Mouse (Mus musculus) MEL (cell line): ENCODE data around the gene Cdk2ap2.

Source experiments
- CHD1 ChIP-seq: IDR thresholded peaks from 2 replicates; pipeline ENCODE4 v1.6.1; 2012; ENCODE audit warnings: low read depth, mild to moderate bottlenecking, inconsistent platforms, low read length, improper control_type of control experiment
- CTCF ChIP-seq, 3 experiments: IDR thresholded peaks in 2 of 3; conservative IDR thresholded peaks in 1 of 3; 2 replicates each; pipeline ENCODE4 v1.5.1; 2011 to 2012; ENCODE audit warnings: low read length in 3 of 3, low read depth in 2 of 3, mild to moderate bottlenecking in 2 of 3, improper control_type of control experiment in 1 of 3, inconsistent platforms in 1 of 3, mixed read lengths in 1 of 3, moderate library complexity in 1 of 3; ENCODE audit not compliant: control insufficient read depth in 1 of 3, insufficient read depth in 1 of 3, poor library complexity in 1 of 3, severe bottlenecking in 1 of 3
- JUND ChIP-seq: IDR thresholded peaks from 2 replicates; pipeline ENCODE4 v1.6.1; 2011; ENCODE audit warnings: low read depth, mild to moderate bottlenecking, improper control_type of control experiment, low read length
- MAX ChIP-seq: IDR thresholded peaks from 2 replicates; pipeline ENCODE4 v1.6.1; 2011; ENCODE audit warnings: low read length, improper control_type of control experiment
- NELFE ChIP-seq: IDR thresholded peaks from 2 replicates; pipeline ENCODE4 v1.6.1; 2011; ENCODE audit warnings: low read depth, low read length, improper control_type of control experiment
- POLR2AphosphoS2 ChIP-seq: IDR thresholded peaks from 2 replicates; pipeline ENCODE4 v1.6.1; 2011; ENCODE audit warnings: low read length, improper control_type of control experiment
- POLR2AphosphoS5 ChIP-seq: IDR thresholded peaks from 2 replicates; pipeline ENCODE4 v1.6.1; 2012; ENCODE audit warnings: low read depth, borderline replicate concordance, mild to moderate bottlenecking, inconsistent platforms, low read length, moderate library complexity, mixed read lengths
- UBTF ChIP-seq: IDR thresholded peaks from 2 replicates; pipeline ENCODE4 v1.6.1; 2012; ENCODE audit warnings: low read depth, mild to moderate bottlenecking, inconsistent platforms, low read length, improper control_type of control experiment, moderate library complexity, borderline replicate concordance; ENCODE audit not compliant: insufficient read depth
- ZC3H11A ChIP-seq: IDR thresholded peaks from 2 replicates; pipeline ENCODE4 v1.6.1; 2012; ENCODE audit warnings: low read depth, mild to moderate bottlenecking, inconsistent platforms, low read length, improper control_type of control experiment
- ZMIZ1 ChIP-seq: IDR thresholded peaks from 2 replicates; pipeline ENCODE4 v1.6.1; 2012; ENCODE audit warnings: low read depth, mild to moderate bottlenecking, inconsistent platforms, low read length, improper control_type of control experiment, moderate library complexity

- no peak for TF ChIP-seq CTCF (IDR thresholded peaks at IDR 0.05 in 2 of 3, conservative IDR thresholded peaks at IDR 0.05 in 1 of 3; ENCODE audit: control insufficient read depth in 1 of 3, insufficient read depth in 1 of 3, low read depth in 2 of 3, low read length in 3 of 3, poor library complexity in 1 of 3, severe bottlenecking in 1 of 3)
- no peak for TF ChIP-seq CHD1
- TF ChIP-seq POLR2AphosphoS5, result no peak
- TF ChIP-seq NELFE, result no peak
- TF ChIP-seq ZC3H11A, result no peak
- no peak for TF ChIP-seq MAX
- no peak for TF ChIP-seq ZMIZ1
- no peak for TF ChIP-seq JUND
- no peak for TF ChIP-seq POLR2AphosphoS2
- TF ChIP-seq UBTF, result no peak
Measured at GRCm38 (mm10) chr19:4103294-4103693, 6.3 kb downstream of the Cdk2ap2 start.
